Mouse (Mus musculus) CD8-positive naive resting alpha-beta T cell, adult 57 days (primary cell): ENCODE results near the gene Opalin. TPM values are rescaled to one million over a fixed set of nuclear protein-coding genes. Genes with fewer than 3 reads are reported as not detected.

Experiments used
- total RNA-seq: library from RNA; stranded (reverse); gene quantifications from one replicate; pipeline ENCODE4 v1.2.4, GENCODE M21; 2023

Gene Opalin
- total RNA-seq, result not detected

DNA sequence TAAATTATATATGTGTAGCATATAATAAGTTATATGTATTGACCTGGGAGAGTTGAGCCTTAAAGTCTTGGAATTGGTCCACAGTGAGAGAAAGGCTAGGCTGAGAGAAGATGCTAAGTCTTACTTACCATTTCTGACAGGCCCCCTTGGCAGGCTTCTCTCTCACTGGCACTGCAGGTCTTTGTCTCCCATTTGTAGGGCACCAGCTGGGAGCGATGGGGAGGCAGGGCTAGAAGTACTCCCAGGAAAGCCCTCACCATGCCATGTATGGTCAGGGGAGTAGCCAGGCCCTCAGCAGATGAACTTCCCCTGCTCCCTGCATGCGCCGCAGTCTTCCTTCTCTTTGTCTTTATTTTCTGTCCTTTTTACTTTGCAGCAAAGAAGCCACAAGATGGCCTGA is at the start of gene Opalin:
Opalin (minus strand) TSS at position 208 of the 400 bp plus-strand sequence.

DNA sequence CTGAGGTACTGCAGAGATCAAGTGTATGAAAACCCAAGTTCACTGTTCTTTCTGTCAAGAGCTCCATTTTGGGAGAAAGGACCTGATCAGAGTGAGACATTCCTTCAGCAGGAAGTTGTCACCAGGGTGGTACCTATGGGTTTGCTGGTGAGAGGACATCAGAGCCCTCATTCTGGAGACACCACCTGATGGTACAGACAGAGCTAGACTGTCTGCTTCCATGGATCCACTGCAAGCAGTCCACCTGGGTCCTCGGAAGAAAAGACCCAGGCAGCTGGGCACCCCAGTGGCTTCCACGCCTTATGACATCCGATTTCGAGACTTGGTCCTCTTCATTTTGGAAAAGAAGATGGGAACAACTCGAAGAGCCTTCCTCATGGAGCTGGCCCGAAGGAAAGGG is 47.7 kb downstream of the Opalin start, which contains the start of gene Dntt:
Dntt (plus strand) TSS at position 57 of the 400 bp plus-strand sequence.

Other genes starting within 250 kb of the Opalin start
- gene Ccnj, start 245.8 kb downstream of the Opalin start, total RNA-seq, result 8.0 TPM
- gene Zfp518a, start 182.4 kb downstream of the Opalin start, total RNA-seq, result 19.6 TPM
- gene Blnk, start 82.6 kb downstream of the Opalin start, total RNA-seq, result 23.4 TPM
- 3.6 TPM for gene Dntt, start 47.8 kb downstream of the Opalin start, total RNA-seq
- 0.18 TPM for gene Tll2, start 129.7 kb upstream of the Opalin start, total RNA-seq
- 79.3 TPM for gene Tm9sf3, start 186.9 kb upstream of the Opalin start, total RNA-seq